Mouse (Mus musculus) forebrain, embryonic 10.5 days (tissue): ENCODE results near the gene Cep295. TPM values are rescaled to one million over a fixed set of nuclear protein-coding genes. Genes with fewer than 3 reads are reported as not detected.
"Not testable (repeated sequence)": the region's sequence is repeated elsewhere in the genome, so short reads cannot be mapped to it uniquely, and the experiment has no call there.

Source experiments
- DNase-seq: peaks from one replicate; pipeline ENCODE4 v3.0.0-alpha.2; 2017; ENCODE audit warnings: low spot score; ENCODE audit errors: extremely low spot score
- H3K27ac ChIP-seq: fragments of 300-500 bp; sonication (generic); 2 replicates; pipeline ENCODE4 v1.5.1; 2016; ENCODE audit warnings: mild to moderate bottlenecking
- H3K27me3 ChIP-seq: fragments of 300-500 bp; sonication (generic); 2 replicates; pipeline ENCODE4 v1.6.1; 2016; ENCODE audit warnings: mild to moderate bottlenecking; ENCODE audit not compliant: poor library complexity, severe bottlenecking
- H3K36me3 ChIP-seq: fragments of 300-500 bp; sonication (generic); replicated peaks from 2 replicates; pipeline ENCODE4 v1.6.1; 2016; ENCODE audit warnings: mild to moderate bottlenecking, moderate library complexity
- H3K4me1 ChIP-seq: fragments of 300-500 bp; sonication (generic); 2 replicates; pipeline ENCODE4 v1.6.1; 2016
- H3K4me3 ChIP-seq: fragments of 300-500 bp; sonication (generic); 2 replicates; pipeline ENCODE4 v1.5.1; 2016; ENCODE audit warnings: mild to moderate bottlenecking, moderate library complexity
- H3K9me3 ChIP-seq: fragments of 300-500 bp; sonication (generic); 2 replicates; pipeline ENCODE4 v1.6.1; 2016; ENCODE audit warnings: mild to moderate bottlenecking, moderate library complexity
- WGBS: fragments of 180-500 bp; shearing (Covaris S2); methylation state at CpG from one replicate; pipeline ENCODE4 v1.1.7; 2016; 5-methylcytosine and 5-hydroxymethylcytosine counted together
- polyA plus RNA-seq: library from polyadenylated mRNA; unstranded; fragments of >200 nt; fragmentation: Nextera tagmentation; extraction: Ambion mirVana; gene quantifications from 2 replicates; pipeline ENCODE4 v1.2.1, GENCODE M21; 2016

Gene Cep295
- polyA plus RNA-seq, 1 experiment from 2014 or later, result 25.6 TPM

DNA sequence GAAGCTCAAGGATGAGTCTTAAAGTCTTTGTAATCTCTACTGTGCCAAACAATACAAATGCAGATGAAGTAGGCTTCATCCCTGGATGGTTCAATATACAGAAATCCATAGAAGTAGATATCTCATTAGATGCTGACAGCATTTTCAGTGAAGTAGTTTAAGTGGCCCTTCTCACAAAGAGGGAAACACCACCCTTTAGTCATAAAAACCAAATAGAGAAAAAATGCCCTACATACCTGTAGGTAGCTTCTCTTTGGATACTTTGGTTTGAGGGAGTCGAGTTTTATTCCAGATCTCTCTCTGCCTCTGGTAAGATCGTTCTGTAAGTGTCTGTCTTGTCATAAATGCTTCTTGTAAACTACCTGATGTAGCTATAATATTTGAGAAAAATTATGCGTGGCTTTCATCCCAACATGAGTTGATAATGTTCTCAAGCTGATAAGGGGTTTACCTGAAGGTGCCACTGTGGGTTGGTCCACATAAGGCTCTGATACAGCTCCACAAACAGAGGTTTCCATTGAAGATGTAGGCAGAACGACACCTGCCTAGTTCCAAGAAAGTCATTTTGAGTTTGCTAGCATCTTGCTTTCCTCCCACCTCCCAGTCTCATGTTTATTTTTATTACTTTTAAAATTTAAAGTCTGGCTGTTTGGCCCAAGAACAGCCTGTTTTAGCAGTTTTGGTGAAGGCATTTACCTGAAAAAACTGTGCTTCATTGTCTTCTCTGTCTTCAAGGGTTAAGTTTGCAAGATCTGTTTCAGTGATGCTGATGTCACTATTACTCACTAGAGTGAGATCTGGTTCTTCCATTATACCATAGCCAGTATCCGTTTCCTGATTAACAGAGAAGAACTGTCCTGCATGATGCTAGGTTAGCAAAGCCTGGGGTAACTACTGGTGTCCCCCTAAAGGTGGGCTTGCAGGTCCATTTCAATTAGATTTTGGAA is 40.1 kb downstream of the Cep295 start:
- no peak overlapping the region for H3K4me3 ChIP-seq
- no peak overlapping the region for H3K27ac ChIP-seq
- no peaks in the 10 kb centered on the region for H3K4me1 ChIP-seq
- DNase-seq, result no peak
- WGBS, result 67% methylated on average over 5 of the region's 5 CpGs
- H3K9me3 ChIP-seq, result no peaks in the 10 kb centered on the region
- H3K27me3 ChIP-seq, result no peaks in the 10 kb centered on the region
- H3K36me3 ChIP-seq, result peaks cover 99% of the 10 kb centered on the region

DNA sequence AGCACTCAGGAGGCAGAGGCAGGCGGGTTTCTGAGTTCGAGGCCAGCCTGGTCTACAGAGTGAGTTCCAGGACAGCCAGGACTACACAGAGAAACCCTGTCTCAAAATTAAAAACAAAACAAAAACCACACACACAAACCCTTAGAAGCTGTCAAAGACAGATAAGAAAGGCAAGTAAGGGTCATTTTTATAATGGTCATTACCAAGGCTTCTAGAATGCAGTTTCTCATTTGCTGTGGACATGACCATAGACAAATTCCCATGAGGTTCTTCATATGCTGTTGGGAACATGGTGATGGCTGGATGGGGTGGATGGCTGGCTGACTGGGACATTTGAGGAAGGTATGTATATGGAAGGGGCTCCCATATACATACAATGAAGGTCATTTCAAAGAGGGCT is 41.3 kb downstream of the Cep295 start:
- not testable (repeated sequence) for H3K9me3 ChIP-seq, DNase-seq, H3K4me1 ChIP-seq, H3K27me3 ChIP-seq, H3K4me3 ChIP-seq, H3K27ac ChIP-seq
- 96% methylated on average over 2 of the region's 2 CpGs for WGBS
- H3K36me3 ChIP-seq, result peaks cover 99% of the 10 kb centered on the region

DNA sequence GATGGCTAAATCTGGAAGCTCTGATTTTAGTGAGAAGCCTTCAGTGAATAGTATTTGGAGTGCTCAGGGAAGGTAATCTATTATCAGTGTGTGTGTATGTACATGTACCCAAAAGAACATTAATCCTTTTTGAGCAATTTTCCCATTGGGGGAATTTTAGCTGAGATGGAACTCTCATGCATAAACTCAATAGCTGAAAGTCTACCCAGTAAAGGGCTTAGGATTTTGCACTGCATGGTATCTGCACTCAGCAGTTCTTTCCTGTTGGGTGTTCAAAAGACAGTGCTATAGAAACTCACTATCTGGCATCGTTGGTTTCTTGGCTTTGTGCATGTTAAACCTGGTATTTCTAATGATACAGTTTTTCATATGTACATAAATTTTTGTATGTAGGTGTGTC is 43.0 kb downstream of the Cep295 start:
- Histone ChIP-seq H3K36me3 (peaks cover 99% of the 10 kb centered on the region), H3K4me3 (no peak overlapping the region), H3K27ac (no peak overlapping the region), H3K4me1 (no peaks in the 10 kb centered on the region), H3K9me3 (no peaks in the 10 kb centered on the region), H3K27me3 (no peaks in the 10 kb centered on the region)
- no peak for DNase-seq
- 91% methylated on average over 1 of the region's 1 CpGs for WGBS

DNA sequence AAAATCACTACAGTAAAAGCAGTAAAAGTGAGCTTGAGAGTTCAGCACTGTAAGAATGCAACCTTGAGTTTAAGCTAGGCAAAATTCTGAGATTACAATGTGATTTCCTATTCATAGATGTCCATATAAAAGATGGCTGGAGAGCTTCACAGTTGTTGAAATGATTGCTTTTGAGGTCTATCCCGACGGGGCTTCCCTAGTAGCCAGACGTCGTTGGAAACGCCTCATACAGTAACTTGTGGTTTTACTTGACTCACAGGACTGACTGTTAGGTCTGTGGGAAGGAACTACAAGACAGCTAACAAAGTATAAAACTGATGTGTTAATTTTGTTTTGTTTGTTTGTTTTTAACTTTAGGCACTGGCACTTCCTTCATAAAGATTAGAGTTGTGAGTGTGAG is 44.0 kb downstream of the Cep295 start:
- H3K4me3 ChIP-seq, result no peak overlapping the region
- WGBS, result 96% methylated on average over 5 of the region's 5 CpGs
- H3K9me3 ChIP-seq, result no peaks in the 10 kb centered on the region
- peaks cover 99% of the 10 kb centered on the region for H3K36me3 ChIP-seq
- DNase-seq, result no peak
- H3K27ac ChIP-seq, result no peak overlapping the region
- peaks cover 8% of the 10 kb centered on the region for H3K4me1 ChIP-seq
- no peaks in the 10 kb centered on the region for H3K27me3 ChIP-seq

DNA sequence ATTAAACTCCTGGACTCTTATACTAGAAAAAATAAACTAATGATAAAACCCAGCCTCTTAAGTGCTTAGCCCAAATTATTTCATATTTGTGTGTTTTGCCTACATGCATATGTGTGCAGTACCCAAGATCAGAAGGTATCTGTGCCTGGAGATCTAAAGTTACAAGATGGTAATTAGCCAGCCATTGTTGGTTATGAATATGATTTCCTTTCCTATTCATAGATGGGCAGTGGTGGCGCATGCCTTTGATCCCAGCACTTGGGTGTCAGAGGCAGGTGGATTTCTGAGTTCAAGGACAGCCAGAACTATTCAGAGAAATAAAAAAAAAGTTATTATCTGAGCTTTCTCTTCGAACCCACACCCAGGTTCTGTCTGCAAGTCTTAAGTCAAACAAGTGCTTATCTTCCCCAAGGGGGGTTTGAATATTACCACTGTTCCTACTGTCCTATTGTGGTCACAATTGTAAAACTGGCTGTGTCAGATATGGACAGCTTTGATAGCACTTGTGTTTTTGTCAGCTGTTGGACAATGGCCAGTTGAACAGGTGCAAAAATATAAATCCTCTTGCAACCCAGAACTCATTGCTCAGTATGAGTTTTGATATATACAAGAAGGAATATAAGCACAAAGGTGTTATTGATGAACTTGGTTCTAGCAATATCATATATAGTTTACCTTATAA is 45.4 kb downstream of the Cep295 start:
- H3K9me3 ChIP-seq, result no peaks in the 10 kb centered on the region
- H3K27me3 ChIP-seq, result no peaks in the 10 kb centered on the region
- no peak for DNase-seq
- no peak overlapping the region for H3K27ac ChIP-seq
- H3K4me3 ChIP-seq, result no peak overlapping the region
- H3K36me3 ChIP-seq, result peaks cover 99% of the 10 kb centered on the region
- WGBS, result 97% methylated on average over 2 of the region's 2 CpGs
- H3K4me1 ChIP-seq, result peaks cover 23% of the 10 kb centered on the region

DNA sequence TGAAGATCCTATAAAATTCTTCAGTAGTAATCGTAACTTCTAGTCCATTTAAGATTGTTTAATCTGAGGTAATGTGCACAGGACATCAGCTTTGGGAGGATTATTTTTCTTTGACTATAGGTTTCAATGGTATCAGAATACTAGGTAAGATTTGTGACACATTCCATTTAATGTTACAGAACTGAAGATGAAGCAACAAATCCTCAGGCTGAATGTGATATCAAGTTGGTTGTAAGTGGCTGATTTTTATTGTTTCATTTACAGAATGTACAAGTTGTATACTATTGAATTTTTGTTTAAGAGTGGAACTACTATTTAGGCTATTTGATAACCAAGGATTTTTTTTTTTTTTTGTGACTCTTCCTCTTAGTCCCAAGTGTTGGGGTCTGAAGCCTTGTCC is 47.4 kb downstream of the Cep295 start:
- no peak overlapping the region for H3K27ac ChIP-seq
- no peaks in the 10 kb centered on the region for H3K9me3 ChIP-seq
- no peak for DNase-seq
- no peak overlapping the region for H3K4me3 ChIP-seq
- H3K4me1 ChIP-seq, result peaks cover 30% of the 10 kb centered on the region
- H3K27me3 ChIP-seq, result no peaks in the 10 kb centered on the region
- 91% methylated on average over 1 of the region's 1 CpGs for WGBS
- peaks cover 82% of the 10 kb centered on the region for H3K36me3 ChIP-seq

DNA sequence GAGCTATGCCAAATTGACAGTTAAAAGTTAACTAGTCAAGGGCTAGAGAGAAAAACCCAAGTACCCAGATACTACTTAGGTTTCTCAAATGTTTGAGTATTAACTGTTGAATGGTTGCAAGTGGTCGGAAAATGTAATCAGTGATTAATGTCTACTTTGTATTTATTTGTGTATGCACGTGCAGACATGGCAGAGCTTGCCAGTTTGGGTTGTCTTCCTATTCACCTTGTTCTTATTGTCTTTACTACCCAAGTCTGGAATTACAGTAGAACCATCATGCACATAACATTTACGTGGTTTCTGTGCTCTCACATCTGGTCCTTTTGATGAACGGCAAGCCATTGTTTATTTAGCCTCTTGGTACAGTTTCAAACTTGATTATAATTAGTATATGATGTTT is 48.2 kb downstream of the Cep295 start:
- DNase-seq, result no peak
- Histone ChIP-seq H3K9me3 (no peaks in the 10 kb centered on the region), H3K27ac (no peak overlapping the region), H3K36me3 (peaks cover 74% of the 10 kb centered on the region), H3K4me3 (peak overlapping the region; percentile 32), H3K4me1 (peaks cover 30% of the 10 kb centered on the region), H3K27me3 (no peaks in the 10 kb centered on the region)
- 92% methylated on average over 4 of the region's 4 CpGs for WGBS

DNA sequence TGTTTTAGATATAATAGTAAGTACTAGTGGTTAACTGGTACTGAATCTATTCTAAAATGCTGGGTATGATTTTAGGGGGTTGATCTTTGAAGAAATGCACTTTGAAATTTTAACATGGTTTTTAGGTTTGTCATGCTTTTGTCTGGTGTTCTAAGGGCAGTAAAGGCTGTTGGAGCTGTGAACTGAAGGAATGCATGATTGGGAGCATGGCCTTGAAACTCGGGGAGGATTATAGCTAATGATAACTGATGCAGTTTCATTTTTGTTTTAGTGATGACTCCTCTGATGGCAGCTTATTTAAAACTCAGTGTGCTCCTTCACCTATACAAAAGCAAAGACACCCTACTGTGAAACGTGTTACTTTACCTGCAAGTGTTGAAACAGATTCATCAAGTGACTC is 49.3 kb downstream of the Cep295 start:
- DNase-seq, result no peak
- H3K4me3 ChIP-seq, result peak overlapping the region; percentile 87
- H3K27me3 ChIP-seq, result no peaks in the 10 kb centered on the region
- 67% methylated on average over 2 of the region's 2 CpGs for WGBS
- H3K27ac ChIP-seq, result no peak overlapping the region
- H3K4me1 ChIP-seq, result peaks cover 30% of the 10 kb centered on the region
- H3K36me3 ChIP-seq, result peaks cover 63% of the 10 kb centered on the region
- no peaks in the 10 kb centered on the region for H3K9me3 ChIP-seq

DNA sequence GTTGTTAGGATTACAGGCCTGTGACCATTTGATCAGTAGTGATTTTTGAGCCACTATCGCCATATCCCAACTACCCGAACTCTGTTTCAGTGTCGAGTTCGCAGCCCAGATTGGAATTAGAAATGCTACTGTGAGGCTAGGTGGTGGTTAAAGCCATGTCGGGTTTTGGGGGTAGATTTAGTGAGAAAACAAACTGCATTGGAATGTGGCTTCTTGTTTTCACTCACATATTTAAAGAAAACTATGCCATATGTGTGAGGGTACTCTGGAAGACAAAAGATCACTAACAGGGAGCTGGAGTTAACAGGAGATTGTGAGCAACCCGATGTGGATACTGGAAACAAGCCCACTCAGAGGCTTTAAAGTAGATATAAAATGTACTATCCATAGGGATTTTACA is 50.3 kb downstream of the Cep295 start:
- H3K27ac ChIP-seq, result peak overlapping the region; percentile 98
- H3K36me3 ChIP-seq, result peaks cover 53% of the 10 kb centered on the region
- H3K4me1 ChIP-seq, result peaks cover 30% of the 10 kb centered on the region

DNA sequence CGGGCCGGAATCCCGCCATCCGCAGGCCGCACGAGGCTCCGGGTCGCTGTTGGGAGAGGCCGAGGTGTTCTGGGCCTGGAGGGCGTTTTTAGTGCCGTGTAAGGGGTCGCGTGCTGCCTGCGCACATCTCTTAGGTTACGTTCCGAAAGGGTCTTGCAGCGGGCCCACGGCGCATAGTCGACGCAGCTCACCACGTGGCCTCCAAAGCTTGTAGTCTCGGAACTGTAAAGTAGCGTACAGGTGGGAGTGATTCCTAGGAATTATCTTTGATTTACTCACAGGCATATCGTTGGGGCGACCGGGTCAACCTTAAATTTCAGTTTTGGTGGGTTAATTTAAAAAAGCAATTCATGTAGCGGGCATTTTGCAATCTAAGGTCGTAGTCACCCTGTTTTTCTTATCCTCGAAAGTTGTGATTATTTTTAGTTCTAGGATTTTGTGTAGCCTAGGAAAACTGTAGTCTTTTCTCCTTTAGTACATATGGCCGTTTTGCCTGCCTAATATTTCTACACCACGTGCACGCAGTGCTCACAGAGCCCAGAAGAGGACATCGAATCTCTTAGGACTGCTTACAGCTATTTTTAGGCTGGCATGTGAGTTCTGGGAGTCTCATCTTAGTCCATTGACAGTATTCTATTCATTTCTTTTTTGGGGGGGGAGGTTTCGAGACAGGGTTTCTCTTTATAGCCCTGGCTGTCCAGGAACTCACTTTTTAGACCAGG is 51.0 kb downstream of the Cep295 start, which contains the start of gene 4931406C07Rik:
Gene 4931406C07Rik (minus strand): TSS at position 51 of the 722 bp plus-strand sequence.
- peak within 1 kb of the TSS; percentile 87 for H3K4me3 ChIP-seq
- peaks cover 46% of the 10 kb centered on the region for H3K36me3 ChIP-seq
- H3K27ac ChIP-seq, result peak within 1 kb of the TSS; percentile 98
- under 1% methylated on average over 35 of the region's 35 CpGs for WGBS
- peaks cover 30% of the 10 kb centered on the region for H3K4me1 ChIP-seq
- no peaks in the 10 kb centered on the region for H3K9me3 ChIP-seq
- DNase-seq, result no peak
- no peaks in the 10 kb centered on the region for H3K27me3 ChIP-seq

More for the DNA sequence above, 50.3 kb downstream of the Cep295 start:
- no peak for DNase-seq
- WGBS, result 12% methylated on average over 6 of the region's 6 CpGs
- Histone ChIP-seq H3K9me3 (no peaks in the 10 kb centered on the region), H3K4me3 (peak overlapping the region; percentile 87), H3K27me3 (no peaks in the 10 kb centered on the region)

DNA sequence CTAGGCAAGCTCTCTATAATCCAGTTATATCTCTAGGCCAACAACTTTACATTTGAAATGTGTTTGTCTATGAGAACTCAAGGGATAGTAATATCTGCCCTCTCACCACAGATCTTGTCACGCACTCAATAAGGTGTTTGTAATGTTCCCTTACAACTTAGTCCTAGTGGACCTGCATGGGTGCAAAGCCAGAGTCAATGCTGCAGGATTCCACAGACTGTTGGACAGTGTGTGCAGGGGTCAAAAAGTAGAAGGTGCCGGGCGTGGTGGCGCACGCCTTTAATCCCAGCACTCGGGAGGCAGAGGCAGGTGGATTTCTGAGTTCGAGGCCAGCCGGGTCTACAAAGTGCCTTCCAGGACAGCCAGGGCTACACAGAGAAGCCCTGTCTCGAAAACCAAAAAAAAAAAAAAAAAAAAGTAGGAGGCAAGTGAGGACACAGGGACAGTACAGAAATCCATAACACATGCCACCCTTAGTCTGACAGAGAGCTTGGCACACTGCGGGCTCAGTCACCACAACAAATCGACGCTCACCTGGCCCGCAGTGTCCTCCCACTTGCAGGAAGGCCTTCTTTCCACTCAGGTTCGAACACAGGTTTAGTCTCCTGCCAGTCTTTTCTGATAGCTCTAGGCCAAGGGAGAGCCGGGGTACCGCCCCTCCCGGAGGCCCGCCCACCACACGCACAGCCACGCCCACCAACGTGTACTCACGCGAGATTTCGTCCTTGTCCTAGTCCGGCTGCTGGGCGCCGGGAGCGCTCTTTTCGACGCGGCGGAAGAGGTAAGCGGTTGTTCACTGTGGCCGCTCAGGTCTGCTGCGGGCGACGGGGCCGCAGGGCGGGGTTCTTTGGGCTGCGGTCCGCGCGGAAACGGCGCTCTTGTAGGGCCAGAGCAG is 51.8 kb downstream of the Cep295 start, which contains the start of gene Taf1d:
Gene Taf1d (plus strand): TSS at position 712 of the 895 bp plus-strand sequence.
- H3K27ac ChIP-seq, result peak within 1 kb of the TSS; percentile 98
- peaks cover 38% of the 10 kb centered on the region for H3K36me3 ChIP-seq
- no peaks in the 10 kb centered on the region for H3K9me3 ChIP-seq
- peak; percentile 93 for DNase-seq
- H3K27me3 ChIP-seq, result no peaks in the 10 kb centered on the region
- H3K4me1 ChIP-seq, result peaks cover 30% of the 10 kb centered on the region
- peak within 1 kb of the TSS; percentile 87 for H3K4me3 ChIP-seq
- WGBS, result 13% methylated on average over 45 of the region's 45 CpGs

DNA sequence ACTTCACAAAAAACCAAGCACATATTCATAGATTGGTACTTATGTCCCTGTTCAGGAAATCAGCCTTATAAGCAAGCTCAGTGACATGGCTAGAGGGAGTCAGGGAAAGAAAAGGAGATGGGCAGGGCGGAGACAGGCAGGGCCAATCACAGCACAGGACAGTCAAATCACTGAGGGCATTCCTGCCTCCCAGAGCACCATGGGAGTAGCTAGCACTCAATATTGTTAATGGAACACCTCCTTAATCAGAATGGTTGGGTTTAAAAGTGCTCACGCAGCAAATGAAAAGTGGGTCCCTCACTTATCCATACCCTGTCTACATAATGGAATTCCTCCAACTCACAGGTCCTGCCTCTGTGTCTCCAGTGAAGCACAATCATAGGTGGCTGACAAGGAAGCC is 54.7 kb downstream of the Cep295 start:
- H3K27me3 ChIP-seq, result no peaks in the 10 kb centered on the region
- no peak overlapping the region for H3K27ac ChIP-seq
- no peak overlapping the region for H3K4me3 ChIP-seq
- WGBS, result 67% methylated on average over 2 of the region's 2 CpGs
- no peak for DNase-seq
- H3K36me3 ChIP-seq, result peaks cover 10% of the 10 kb centered on the region
- peaks cover 14% of the 10 kb centered on the region for H3K4me1 ChIP-seq
- H3K9me3 ChIP-seq, result no peaks in the 10 kb centered on the region
